Mouse (Mus musculus): ENCODE results near the gene Crtc3.

DNA sequence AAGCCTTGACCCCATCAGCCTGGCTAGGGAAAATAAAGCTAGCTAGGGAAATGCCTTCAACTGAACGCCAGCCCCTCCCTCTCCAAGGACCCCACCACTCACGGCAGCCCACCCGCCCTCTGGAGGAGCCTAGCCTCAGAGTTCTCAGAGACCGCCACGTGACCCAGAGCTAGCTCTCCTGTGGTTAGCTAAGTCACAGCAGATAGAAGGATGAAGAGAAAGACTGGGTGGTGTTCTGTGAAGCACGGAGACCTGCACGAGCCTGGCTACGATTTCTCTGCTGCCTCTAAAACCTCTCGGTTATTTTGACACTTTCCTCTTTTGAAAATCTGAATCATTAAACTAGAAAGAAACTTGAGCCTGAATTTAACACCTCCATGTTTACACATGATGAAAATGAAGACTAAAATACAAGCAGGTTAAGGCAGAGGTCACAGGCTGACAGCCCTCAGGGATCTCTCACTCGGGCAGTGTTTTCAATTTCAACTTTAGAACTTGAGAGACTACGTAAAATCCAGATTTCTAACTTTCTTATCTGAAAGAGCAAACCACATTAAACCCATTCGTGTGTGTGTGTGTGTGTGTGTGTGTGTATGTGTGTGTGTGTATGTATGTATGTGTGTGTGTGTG, 8.3 kb downstream of the Crtc3 start:
- TF ChIP-seq CTCF (IDR thresholded peaks at IDR 0.05; ENCODE audit: control insufficient read depth, insufficient read depth, insufficient read length) (no peak), USF1 (IDR thresholded peaks at IDR 0.05; ENCODE audit: low read depth) (no peak), MYOD1 (IDR thresholded peaks at IDR 0.05; ENCODE audit: control insufficient read depth, insufficient read length, low read depth) (no peak), FOSL1 (IDR thresholded peaks at IDR 0.05; ENCODE audit: insufficient read depth, low read length, poor library complexity, severe bottlenecking) (no peak), MAX (IDR thresholded peaks at IDR 0.05) (no peak), MYOG (IDR thresholded peaks at IDR 0.05; ENCODE audit: control insufficient read depth, extremely low read depth, insufficient read length) (no peak), CEBPB (IDR thresholded peaks at IDR 0.05; ENCODE audit: low read depth) (no peak)
